Comparison of ENCODE assay signal across 18 mouse cellular contexts in the genomic region with DNA sequence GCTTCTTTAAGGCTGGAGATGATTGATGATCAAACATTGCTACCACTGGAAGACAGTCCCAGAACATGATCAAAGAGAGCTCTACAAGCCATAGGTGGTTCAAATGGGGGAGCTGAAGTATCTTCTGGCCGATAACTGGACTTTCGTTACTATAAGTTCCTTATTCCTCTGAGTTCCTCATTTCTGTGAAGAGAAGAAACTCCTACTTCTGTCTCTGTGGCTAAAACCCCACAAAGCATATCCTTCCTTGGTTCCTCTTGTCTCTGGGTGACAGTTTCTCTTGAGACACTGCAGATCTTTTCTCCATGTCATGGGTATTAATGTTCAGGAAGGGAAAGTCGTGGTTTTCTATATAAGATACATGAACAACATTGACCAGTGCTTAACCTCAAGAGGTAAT. TPM values are rescaled to one million over a fixed set of nuclear protein-coding genes. Genes with fewer than 3 reads are reported as not detected.
DNase-seq lines count a peak whose midpoint lies in the region; ATAC-seq and TF ChIP-seq lines count a peak whose summit lies in the region.
"Had no signal": no experiment of that assay in that cellular context is flagged by ENCODE, and none has a peak within 500 bp of the region (broad histone marks: within the 10 kb centered on the region; RNA-seq: fewer than 3 reads in every experiment).

No protein-coding gene starts in this region.

- H3K9ac ChIP-seq in liver, postnatal 0 days (replicated peaks): no peak overlapping the region
- no peak overlapping the region for H3K9ac ChIP-seq in liver, embryonic 11.5 days (ENCODE audit: low read depth, low read length)
- H3K9ac ChIP-seq in MEL (ENCODE audit: control insufficient read depth, low read depth, low read length, poor library complexity, severe bottlenecking): no peak overlapping the region
- H3K9ac ChIP-seq: forebrain, embryonic 13.5 days; hindbrain, embryonic 14.5 days; lung, embryonic 14.5 days; midbrain, embryonic 13.5 days had no signal

- no peak for TF ChIP-seq CTCF in liver, postnatal 0 days (IDR thresholded peaks at IDR 0.05; ENCODE audit: low read depth)
- no peak for TF ChIP-seq CTCF in MEL (IDR thresholded peaks at IDR 0.05 in 2 of 3, conservative IDR thresholded peaks at IDR 0.05 in 1 of 3; ENCODE audit: control insufficient read depth in 1 of 3, insufficient read depth in 1 of 3, low read depth in 2 of 3, low read length in 3 of 3, poor library complexity in 1 of 3, severe bottlenecking in 1 of 3)

- no peak for ATAC-seq in liver, postnatal 0 days
- no peak for ATAC-seq in liver, embryonic 11.5 days (replicated peaks; ENCODE audit: low FRiP score)
- peak; percentile 92 to 95 for ATAC-seq in hematopoietic stem cell, adult 5-6 weeks (replicated peaks in 1 of 2; ENCODE audit: insufficient read depth in 1 of 2, low FRiP score in 2 of 2, low TSS enrichment in 1 of 2, low read depth in 1 of 2, poor library complexity in 2 of 2, severe bottlenecking in 2 of 2)
- ATAC-seq: forebrain, embryonic 13.5 days; intestine, postnatal 0 days; midbrain, embryonic 13.5 days; Patski had no signal

- TF ChIP-seq RAD21 in MEL (IDR thresholded peaks at IDR 0.05; ENCODE audit: low read depth, low read length): no peak

- WGBS in liver, postnatal 0 days (ENCODE audit: insufficient replicate concordance): 23% methylated on average over 3 of the region's 3 CpGs
- WGBS in liver, embryonic 11.5 days: 34% methylated on average over 3 of the region's 3 CpGs
- 79% methylated on average over 3 of the region's 3 CpGs for WGBS in embryonic facial prominence, embryonic 10.5 days

- H3K4me2 ChIP-seq in liver, postnatal 0 days (ENCODE audit: low read depth, low read length): no peak overlapping the region
- H3K4me2 ChIP-seq in liver, embryonic 11.5 days: no peak overlapping the region
- H3K4me2 ChIP-seq: forebrain, embryonic 13.5 days; hindbrain, embryonic 14.5 days; lung, embryonic 14.5 days; midbrain, embryonic 13.5 days had no signal

- TF ChIP-seq EP300 in liver, postnatal 0 days (IDR thresholded peaks at IDR 0.05; ENCODE audit: low read depth): no peak
- peak; percentile 71 to 88 for TF ChIP-seq EP300 in MEL (IDR thresholded peaks at IDR 0.05; ENCODE audit: low read depth in 1 of 2, low read length in 2 of 2)

- H3K4me3 ChIP-seq in liver, postnatal 0 days (ENCODE audit: low read depth, low read length): no peak overlapping the region
- no peak overlapping the region for H3K4me3 ChIP-seq in liver, embryonic 11.5 days (ENCODE audit: low read depth, low read length)
- H3K4me3 ChIP-seq in MEL (ENCODE audit: control insufficient read depth in 1 of 2, insufficient read depth in 1 of 2, low read depth in 2 of 2, low read length in 2 of 2): peak overlapping the region in 1 of 2 experiments; percentile 11; a peak in 1 of 4 replicates
- no peak overlapping the region for H3K4me3 ChIP-seq in embryonic facial prominence, embryonic 10.5 days
- H3K4me3 ChIP-seq: forebrain, embryonic 13.5 days; midbrain, embryonic 13.5 days had no signal

- H3K9me3 ChIP-seq in liver, postnatal 0 days (ENCODE audit: low read length): no peaks in the 10 kb centered on the region
- no peaks in the 10 kb centered on the region for H3K9me3 ChIP-seq in liver, embryonic 11.5 days (ENCODE audit: control insufficient read depth, low read length)
- H3K9me3 ChIP-seq in MEL (replicated peaks; ENCODE audit: insufficient read depth, low read length): no peaks in the 10 kb centered on the region
- peaks cover 18% of the 10 kb centered on the region; the same call in 1 of the 2 replicates for H3K9me3 ChIP-seq in embryonic facial prominence, embryonic 10.5 days
- H3K9me3 ChIP-seq: midbrain, embryonic 13.5 days had no signal

- no peaks in the 10 kb centered on the region for H3K79me2 ChIP-seq in MEL (ENCODE audit: control insufficient read depth, insufficient read depth, low read length, poor library complexity)

- H3K27me3 ChIP-seq in liver, postnatal 0 days (ENCODE audit: insufficient read depth, low read length): no peaks in the 10 kb centered on the region
- H3K27me3 ChIP-seq in liver, embryonic 11.5 days (replicated peaks; ENCODE audit: control insufficient read depth, insufficient read depth, low read length): no peaks in the 10 kb centered on the region
- H3K27me3 ChIP-seq in MEL (ENCODE audit: control insufficient read depth in 1 of 2, insufficient read depth in 2 of 2, low read length in 2 of 2): no peaks in the 10 kb centered on the region
- H3K27me3 ChIP-seq in splenic B cell, adult 2 months (ENCODE audit: control insufficient read depth, insufficient read depth, low read length, poor library complexity, severe bottlenecking): no peaks in the 10 kb centered on the region
- no peaks in the 10 kb centered on the region for H3K27me3 ChIP-seq in embryonic facial prominence, embryonic 10.5 days (replicated peaks; ENCODE audit: low read depth, poor library complexity, severe bottlenecking)
- H3K27me3 ChIP-seq: forebrain, embryonic 13.5 days; midbrain, embryonic 13.5 days had no signal

- 0 out of 2 replicates have a peak, but pooled peaks cover 2% of the 10 kb centered on the region for H3K4me1 ChIP-seq in liver, postnatal 0 days (ENCODE audit: insufficient read depth)
- no peaks in the 10 kb centered on the region for H3K4me1 ChIP-seq in liver, embryonic 11.5 days (replicated peaks; ENCODE audit: control insufficient read depth, insufficient read depth, low read length)
- peaks cover 3% of the 10 kb centered on the region in 2 experiments; a peak in 2 of 4 replicates for H3K4me1 ChIP-seq in MEL (ENCODE audit: control insufficient read depth in 1 of 2, insufficient read depth in 2 of 2, low read length in 2 of 2)
- no peaks in the 10 kb centered on the region for H3K4me1 ChIP-seq in embryonic facial prominence, embryonic 10.5 days
- H3K4me1 ChIP-seq: forebrain, embryonic 13.5 days; midbrain, embryonic 13.5 days had no signal

- no peaks in the 10 kb centered on the region for H3K36me3 ChIP-seq in liver, postnatal 0 days (replicated peaks; ENCODE audit: insufficient read depth, low read length)
- H3K36me3 ChIP-seq in liver, embryonic 11.5 days (ENCODE audit: control insufficient read depth, insufficient read depth, low read length): no peaks in the 10 kb centered on the region
- H3K36me3 ChIP-seq in MEL (ENCODE audit: control insufficient read depth in 1 of 2, insufficient read depth in 2 of 2, low read length in 2 of 2): peaks cover 0 to 11% of the 10 kb centered on the region in 2 experiments; a peak in 2 of 4 replicates
- H3K36me3 ChIP-seq in splenic B cell, adult 2 months (ENCODE audit: control insufficient read depth, insufficient read depth, low read length, poor library complexity, severe bottlenecking): no peaks in the 10 kb centered on the region
- no peaks in the 10 kb centered on the region for H3K36me3 ChIP-seq in embryonic facial prominence, embryonic 10.5 days (replicated peaks)
- H3K36me3 ChIP-seq: midbrain, embryonic 13.5 days had no signal

- peak overlapping the region; percentile 34; the same call in 1 of the 2 replicates for H3K27ac ChIP-seq in liver, postnatal 0 days (ENCODE audit: low read depth)
- H3K27ac ChIP-seq in liver, embryonic 11.5 days (ENCODE audit: low read depth, low read length): no peak overlapping the region
- peak overlapping the region; percentile 45; the same call in 1 of the 2 replicates for H3K27ac ChIP-seq in MEL (ENCODE audit: control insufficient read depth, low read depth, low read length)
- no peak overlapping the region for H3K27ac ChIP-seq in embryonic facial prominence, embryonic 10.5 days (replicated peaks)
- H3K27ac ChIP-seq: forebrain, embryonic 13.5 days; hindbrain, embryonic 14.5 days; midbrain, embryonic 13.5 days had no signal

- no peak for DNase-seq in liver, postnatal 0 days
- DNase-seq in liver, embryonic 11.5 days (ENCODE audit: low spot score): no peak
- DNase-seq in MEL (ENCODE audit: low read depth, low spot score): peak; percentile 87
- peak; percentile 71 for DNase-seq in splenic B cell, adult 2 months (ENCODE audit: low read depth, low spot score)
- DNase-seq in embryonic facial prominence, embryonic 10.5 days (ENCODE audit: low spot score): no peak
- DNase-seq in adrenal gland, adult 18-20 months (ENCODE audit: low spot score in 2 of 2): no peak
- DNase-seq: cerebellum, adult 11-12 months; lung, embryonic 14.5 days; thymus, adult 18-20 months had no signal

- TF ChIP-seq POLR2A in MEL (IDR thresholded peaks at IDR 0.05; ENCODE audit: control insufficient read depth in 1 of 2, insufficient read depth in 1 of 2, low read depth in 1 of 2, low read length in 2 of 2, poor library complexity in 1 of 2): no peak

TF ChIP-seq in MEL, 35 proteins besides CTCF, POLR2A, EP300 and RAD21 (continues in another document):
- TF ChIP-seq USF1 (IDR thresholded peaks at IDR 0.05; ENCODE audit: low read depth, low read length): no peak
- TF ChIP-seq ZNF384 (IDR thresholded peaks at IDR 0.05; ENCODE audit: low read depth, low read length): no peak
- no peak for TF ChIP-seq ZC3H11A (IDR thresholded peaks at IDR 0.05; ENCODE audit: low read depth, low read length)
- TF ChIP-seq GABPA (IDR thresholded peaks at IDR 0.05; ENCODE audit: low read depth, low read length): no peak
- peak; percentile 49; the same call in 1 of the 2 replicates for TF ChIP-seq RCOR1 (IDR thresholded peaks at IDR 0.05; ENCODE audit: low read depth, low read length)
- TF ChIP-seq MAFK (IDR thresholded peaks at IDR 0.05; ENCODE audit: borderline replicate concordance, low read depth, low read length): no peak
- TF ChIP-seq MAX (IDR thresholded peaks at IDR 0.05; ENCODE audit: low read length): no peak

RNA-seq across cellular contexts. Expression of a gene that starts 25.6 kb away (rescaled TPM):
- polyA plus RNA-seq in liver, postnatal 0 days (2015; fragmentation: Nextera tagmentation; extraction: Ambion mirVana): 0.73 and 1.2 TPM in 2 replicates
- 0.13 and 0.23 TPM in 2 replicates for polyA plus RNA-seq in liver, embryonic 11.5 days (2014; fragmentation: Nextera tagmentation; extraction: Ambion mirVana)
- total RNA-seq in MEL (2012; rRNA removed): 0.04 TPM in 1 of 2 replicates, not detected in the other
- under 1 TPM in 1 of 2 experiments, not detected in 1; 0.19 TPM for polyA plus RNA-seq in MEL (2012; ENCODE audit: insufficient read depth in 1 of 2, insufficient read length in 2 of 2, low read depth in 1 of 2, low replicate concordance in 2 of 2, missing spikeins in 1 of 2)
- total RNA-seq in hematopoietic stem cell, adult 5-6 weeks (2017): 0.94 and 3.1 TPM in 2 replicates
- polyA plus RNA-seq in embryonic facial prominence, embryonic 10.5 days (2016; fragmentation: Nextera tagmentation; extraction: Ambion mirVana): 0.08 TPM in 1 of 2 replicates, not detected in the other
- under 1 TPM; 0.17 to 0.38 TPM for total RNA-seq in adrenal gland, adult 18-20 months (2021)
- polyA plus RNA-seq: cortical plate, adult 2 months; forebrain, embryonic 13.5 days; hindbrain, embryonic 14.5 days; intestine, postnatal 0 days; midbrain, embryonic 13.5 days; Patski had no signal

RNA-seq across cellular contexts. Expression of a gene that starts 43.0 kb away (rescaled TPM):
- 1.4 and 1.6 TPM in 2 replicates for polyA plus RNA-seq in liver, postnatal 0 days (2015; fragmentation: Nextera tagmentation; extraction: Ambion mirVana)
- polyA plus RNA-seq in liver, embryonic 11.5 days (2014; fragmentation: Nextera tagmentation; extraction: Ambion mirVana): 0.18 and 0.21 TPM in 2 replicates
- 0.04 and 0.16 TPM in 2 replicates for total RNA-seq in MEL (2012; rRNA removed)
- polyA plus RNA-seq in MEL (2012; ENCODE audit: insufficient read depth in 1 of 2, insufficient read length in 2 of 2, low read depth in 1 of 2, low replicate concordance in 2 of 2, missing spikeins in 1 of 2): under 1 TPM in 1 of 2 experiments, not detected in 1; 0.13 TPM
- 0.94 and 1.9 TPM in 2 replicates for total RNA-seq in hematopoietic stem cell, adult 5-6 weeks (2017)
- polyA plus RNA-seq in embryonic facial prominence, embryonic 10.5 days (2016; fragmentation: Nextera tagmentation; extraction: Ambion mirVana): not detected in 2 replicates
- not detected for total RNA-seq in adrenal gland, adult 18-20 months (2021)
- total RNA-seq: heart, adult 18-20 months had no signal
- polyA plus RNA-seq: cortical plate, adult 2 months; forebrain, embryonic 13.5 days; hindbrain, embryonic 14.5 days; intestine, postnatal 0 days; limb, embryonic 11.5 days; midbrain, embryonic 13.5 days; Patski had no signal

Comparison
In these comparisons a context has a peak if more than half of its experiments do, and no peak if none do; other contexts are left out.
1. H3K27ac ChIP-seq: peak in liver, postnatal 0 days (single experiment) and MEL (single experiment); none in liver, embryonic 11.5 days (single experiment) and embryonic facial prominence, embryonic 10.5 days (single experiment).
2. ATAC-seq: peak in hematopoietic stem cell, adult 5-6 weeks (2 of 2); none in liver, postnatal 0 days (single experiment) and liver, embryonic 11.5 days (single experiment).
3. DNase-seq: peak in MEL (single experiment) and splenic B cell, adult 2 months (single experiment); none in liver, postnatal 0 days (single experiment), liver, embryonic 11.5 days (single experiment), embryonic facial prominence, embryonic 10.5 days (single experiment) and adrenal gland, adult 18-20 months (0 of 2).